Mouse (Mus musculus): ENCODE measurements around the gene Prpf3. TPM values are rescaled to one million over a fixed set of nuclear protein-coding genes. Genes with fewer than 3 reads are reported as not detected.

Gene Prpf3
- polyA plus RNA-seq, 1 experiment from 2014 or later = 40.0 TPM

DNA sequence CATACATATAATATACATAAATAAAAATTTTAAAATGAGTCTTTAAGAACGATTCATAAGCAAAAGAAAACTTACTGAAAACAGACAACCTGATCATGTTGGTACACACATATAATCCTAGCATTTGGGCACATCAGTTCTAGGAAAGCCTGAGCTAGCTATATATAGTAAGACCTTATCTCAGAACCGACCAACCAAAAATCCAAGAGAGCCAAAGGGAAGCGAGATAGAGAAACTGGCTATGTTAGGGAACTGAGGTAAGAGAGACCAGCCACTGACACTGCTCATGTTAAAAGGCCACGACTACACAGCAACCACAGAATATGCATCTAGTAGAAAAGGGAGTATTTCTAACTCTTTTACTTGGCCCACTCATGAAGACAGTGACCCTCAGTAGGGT, 5.1 kb downstream of the Prpf3 start:
- Histone ChIP-seq H3K4me1 (peaks cover 9% of the 10 kb centered on the region), H3K27ac (no peak overlapping the region), H3K4me2 (no peak overlapping the region), H3K27me3 (replicated peaks) (no peaks in the 10 kb centered on the region), H3K36me3 (replicated peaks) (peaks cover 69% of the 10 kb centered on the region), H3K4me3 (no peak overlapping the region), H3K9ac (no peak overlapping the region), H3K9me3 (no peaks in the 10 kb centered on the region)
- WGBS = 88% methylated on average over 4 of the region's 4 CpGs
- ATAC-seq (replicated peaks) = no peak

DNA sequence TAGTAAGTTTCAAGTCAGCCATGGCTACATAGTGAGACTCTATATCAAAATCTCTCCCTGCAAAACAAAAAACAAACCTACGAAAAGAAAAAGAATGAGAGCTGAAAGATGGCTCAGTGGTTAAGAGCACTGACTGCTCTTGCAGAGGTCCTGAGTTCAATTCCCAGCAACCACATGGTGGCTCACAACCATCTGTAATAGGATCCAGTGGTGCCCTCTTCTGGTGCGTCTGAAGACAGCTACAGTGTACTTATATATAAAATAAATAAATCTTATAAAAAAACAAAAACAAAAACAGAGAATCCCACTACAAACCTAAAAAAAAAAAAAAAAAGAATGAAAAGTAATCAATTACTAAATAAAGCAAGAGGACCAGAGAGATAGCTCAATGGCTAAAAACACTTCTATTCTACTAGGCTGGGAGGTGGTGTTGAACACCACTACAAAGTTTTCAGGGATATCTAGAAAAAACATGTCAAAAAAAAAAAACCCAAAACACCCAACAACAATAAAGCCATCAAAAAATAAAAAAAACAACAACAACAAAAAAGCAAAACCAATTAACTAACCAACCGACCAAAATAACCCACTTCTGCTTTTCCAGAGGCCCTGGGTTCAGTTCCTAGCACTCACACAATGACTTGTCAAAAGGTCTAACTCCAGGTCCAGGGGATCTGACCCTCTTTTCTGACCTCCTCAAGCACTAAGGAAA, 13.0 kb downstream of the Prpf3 start:
- 92% methylated on average over 3 of the region's 3 CpGs for WGBS
- Histone ChIP-seq H3K27me3 (replicated peaks) (no peaks in the 10 kb centered on the region), H3K36me3 (replicated peaks) (peaks cover 79% of the 10 kb centered on the region), H3K4me1 (no peaks in the 10 kb centered on the region), H3K9me3 (no peaks in the 10 kb centered on the region), H3K9ac (no peak overlapping the region), H3K27ac (no peak overlapping the region), H3K4me3 (no peak overlapping the region), H3K4me2 (no peak overlapping the region)
- ATAC-seq (replicated peaks) = no peak

DNA sequence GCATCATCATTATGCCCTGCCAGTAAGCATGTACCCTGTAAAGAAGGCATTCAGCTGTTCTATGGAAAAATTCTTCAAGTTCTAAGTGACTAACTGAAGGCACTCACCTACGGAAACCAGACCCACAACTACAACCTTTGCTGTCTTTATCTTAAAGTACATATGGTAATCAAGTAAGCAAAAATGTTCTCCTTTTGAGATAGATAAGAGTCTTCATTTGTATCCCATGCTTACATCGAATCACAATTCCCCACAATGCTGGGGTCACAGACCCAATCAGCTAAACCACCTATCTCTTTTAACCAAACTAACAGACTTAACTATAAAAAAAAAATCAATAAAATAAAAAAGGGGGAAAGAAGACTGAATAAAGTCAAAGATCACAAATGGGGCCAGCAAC, 16.4 kb downstream of the Prpf3 start:
- H3K4me2 ChIP-seq = no peak overlapping the region
- H3K27me3 ChIP-seq (replicated peaks) = no peaks in the 10 kb centered on the region
- peaks cover 70% of the 10 kb centered on the region for H3K36me3 ChIP-seq (replicated peaks)
- no peak overlapping the region for H3K27ac ChIP-seq
- H3K9me3 ChIP-seq = no peaks in the 10 kb centered on the region
- H3K4me1 ChIP-seq = no peaks in the 10 kb centered on the region
- ATAC-seq (replicated peaks) = no peak
- WGBS = over 99% methylated on average over 2 of the region's 2 CpGs
- H3K4me3 ChIP-seq = no peak overlapping the region
- H3K9ac ChIP-seq = no peak overlapping the region

DNA sequence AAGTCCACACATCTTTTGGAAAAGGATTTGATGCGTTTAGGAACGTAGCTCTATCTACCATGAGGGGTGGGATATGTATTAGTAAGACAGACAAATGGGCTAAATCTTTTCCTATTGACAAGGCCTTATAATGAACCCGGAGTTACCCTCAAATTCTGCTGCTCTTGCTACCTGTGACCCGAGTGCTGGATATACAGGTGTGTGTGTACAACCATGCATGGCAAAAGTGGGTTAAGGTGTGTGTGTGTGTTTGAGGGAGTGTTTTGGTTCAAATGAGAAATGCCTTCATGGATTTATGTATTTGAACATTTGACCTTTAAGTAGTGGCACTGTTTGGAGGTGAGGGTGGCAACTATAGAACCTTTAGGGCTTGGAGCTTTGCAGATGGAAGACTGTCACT, 26.6 kb downstream of the Prpf3 start:
- H3K4me3 ChIP-seq = no peak overlapping the region
- H3K9me3 ChIP-seq = no peaks in the 10 kb centered on the region
- no peak overlapping the region for H3K4me2 ChIP-seq
- no peaks in the 10 kb centered on the region for H3K27me3 ChIP-seq (replicated peaks)
- H3K4me1 ChIP-seq = no peaks in the 10 kb centered on the region
- ATAC-seq (replicated peaks) = no peak
- H3K36me3 ChIP-seq (replicated peaks) = peaks cover 52% of the 10 kb centered on the region
- 99% methylated on average over 4 of the region's 4 CpGs for WGBS
- no peak overlapping the region for H3K27ac ChIP-seq
- H3K9ac ChIP-seq = no peak overlapping the region

DNA sequence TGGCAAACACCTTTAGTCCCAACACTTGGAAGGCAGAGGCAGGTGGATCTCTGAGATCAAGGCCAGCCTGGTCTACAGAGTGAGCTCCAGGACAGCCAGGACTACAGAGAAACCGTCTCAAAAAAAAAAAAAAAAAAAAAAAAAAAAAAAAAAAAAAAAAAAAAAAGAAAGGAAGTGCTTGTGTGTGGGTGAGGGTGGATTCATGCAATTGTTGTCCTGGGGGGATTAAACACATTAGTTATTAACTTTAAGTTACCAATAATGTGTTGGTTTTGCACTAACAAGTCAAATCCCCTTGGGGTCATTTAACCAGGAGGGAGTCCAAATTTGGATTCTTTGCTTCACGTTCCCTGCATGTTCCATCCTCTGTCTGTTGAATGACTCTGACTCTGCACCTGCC, 29.4 kb downstream of the Prpf3 start:
- Histone ChIP-seq H3K27ac (no peak overlapping the region), H3K27me3 (replicated peaks) (no peaks in the 10 kb centered on the region), H3K4me2 (no peak overlapping the region), H3K9ac (no peak overlapping the region), H3K4me3 (no peak overlapping the region), H3K9me3 (no peaks in the 10 kb centered on the region), H3K4me1 (peaks cover under 1% of the 10 kb centered on the region; the same call in 1 of the 2 replicates), H3K36me3 (replicated peaks) (peaks cover 28% of the 10 kb centered on the region)
- ATAC-seq (replicated peaks) = no peak
- WGBS = 57% methylated on average over 2 of the region's 2 CpGs

DNA sequence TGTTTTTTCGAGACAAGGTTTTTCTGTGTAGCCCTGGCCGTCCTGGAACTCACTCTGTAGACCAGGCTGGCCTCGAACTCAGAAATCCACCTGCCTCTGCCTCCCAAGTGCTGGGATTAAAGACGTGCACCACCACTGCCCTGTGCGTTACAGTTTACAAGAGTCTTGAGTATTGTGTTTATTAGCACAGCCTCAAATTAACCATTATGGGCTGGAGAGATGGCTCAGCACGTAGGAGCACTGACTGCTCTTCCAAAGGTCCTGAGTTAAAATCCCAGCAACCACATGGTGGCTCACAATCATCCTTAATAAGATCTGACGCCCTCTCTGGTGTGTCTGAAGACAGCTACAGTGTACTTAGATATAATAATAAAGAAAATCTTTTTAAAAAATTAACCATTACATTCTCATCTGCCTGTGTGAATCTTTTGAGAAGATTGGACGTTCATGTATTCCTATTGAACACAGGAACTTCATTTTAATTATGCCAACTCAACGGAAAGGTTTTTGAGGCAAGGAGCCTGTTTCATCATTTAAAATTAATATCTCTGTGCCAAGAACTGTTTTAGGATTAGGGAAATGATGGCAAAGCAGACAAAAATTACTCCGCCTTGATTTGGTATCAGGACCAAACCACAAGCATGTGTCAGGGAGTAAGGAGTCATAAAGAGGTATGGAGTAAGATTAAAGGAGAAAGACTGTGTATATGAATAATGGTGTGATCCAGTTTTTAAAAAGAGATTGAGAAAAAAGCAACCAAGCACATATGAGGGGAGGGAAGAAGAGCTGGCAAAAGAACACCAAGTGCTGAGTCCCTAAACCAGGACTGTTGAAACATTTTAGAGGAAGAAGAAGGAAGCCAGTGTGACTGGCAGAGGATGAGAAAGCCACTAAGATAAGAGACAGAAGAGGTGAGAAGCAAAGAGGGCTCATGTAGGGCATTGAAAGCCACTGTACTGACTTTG, 35.4 kb downstream of the Prpf3 start:
- Histone ChIP-seq H3K4me3 (peak overlapping the region; percentile 90), H3K27ac (peak overlapping the region; percentile 100), H3K4me2 (peak overlapping the region; percentile 63), H3K4me1 (peaks cover 32% of the 10 kb centered on the region), H3K9me3 (no peaks in the 10 kb centered on the region), H3K27me3 (replicated peaks) (no peaks in the 10 kb centered on the region), H3K9ac (peak overlapping the region; percentile 79), H3K36me3 (replicated peaks) (no peaks in the 10 kb centered on the region)
- WGBS = 37% methylated on average over 10 of the region's 10 CpGs
- peak; percentile 12 for ATAC-seq (replicated peaks)

DNA sequence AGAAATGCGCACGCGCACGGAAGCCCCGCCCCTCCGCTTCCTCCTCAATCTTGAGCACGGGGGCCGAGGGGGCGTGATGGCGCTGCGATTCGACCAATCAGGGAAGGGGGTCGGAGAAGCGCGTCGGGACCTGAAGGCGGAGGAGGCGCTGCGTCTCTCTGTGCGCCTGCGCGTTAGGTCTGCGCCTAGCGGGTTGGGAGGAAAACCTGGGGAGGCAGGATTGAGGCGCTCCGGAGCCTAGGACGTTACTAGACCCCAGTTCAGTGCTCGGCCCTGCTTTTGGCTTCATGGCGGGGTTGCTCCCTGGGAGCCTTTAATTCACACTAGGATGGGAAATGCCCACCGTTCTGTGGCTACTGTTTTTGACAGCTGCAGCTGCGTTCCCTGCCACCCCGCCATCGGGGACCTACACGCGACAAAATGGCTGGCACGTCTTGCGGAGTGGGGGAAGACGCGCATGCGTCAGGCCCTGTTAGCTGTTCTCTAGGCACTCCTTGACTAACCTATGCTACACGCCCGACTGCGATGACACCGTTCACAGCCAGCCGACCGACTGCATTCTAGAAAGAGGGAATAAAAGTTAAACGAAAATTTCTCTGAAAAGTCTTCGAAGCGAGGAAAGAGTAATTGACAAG, 36.2 kb downstream of the Prpf3 start:
- Histone ChIP-seq H3K27me3 (replicated peaks) (no peaks in the 10 kb centered on the region), H3K27ac (peak overlapping the region; percentile 100), H3K9ac (peak overlapping the region; percentile 79), H3K4me3 (peak overlapping the region; percentile 90), H3K4me2 (peak overlapping the region; percentile 63), H3K4me1 (peaks cover 34% of the 10 kb centered on the region), H3K36me3 (replicated peaks) (no peaks in the 10 kb centered on the region), H3K9me3 (no peaks in the 10 kb centered on the region)
- under 1% methylated on average over 49 of the region's 49 CpGs for WGBS
- ATAC-seq (replicated peaks) = peak; percentile 97

DNA sequence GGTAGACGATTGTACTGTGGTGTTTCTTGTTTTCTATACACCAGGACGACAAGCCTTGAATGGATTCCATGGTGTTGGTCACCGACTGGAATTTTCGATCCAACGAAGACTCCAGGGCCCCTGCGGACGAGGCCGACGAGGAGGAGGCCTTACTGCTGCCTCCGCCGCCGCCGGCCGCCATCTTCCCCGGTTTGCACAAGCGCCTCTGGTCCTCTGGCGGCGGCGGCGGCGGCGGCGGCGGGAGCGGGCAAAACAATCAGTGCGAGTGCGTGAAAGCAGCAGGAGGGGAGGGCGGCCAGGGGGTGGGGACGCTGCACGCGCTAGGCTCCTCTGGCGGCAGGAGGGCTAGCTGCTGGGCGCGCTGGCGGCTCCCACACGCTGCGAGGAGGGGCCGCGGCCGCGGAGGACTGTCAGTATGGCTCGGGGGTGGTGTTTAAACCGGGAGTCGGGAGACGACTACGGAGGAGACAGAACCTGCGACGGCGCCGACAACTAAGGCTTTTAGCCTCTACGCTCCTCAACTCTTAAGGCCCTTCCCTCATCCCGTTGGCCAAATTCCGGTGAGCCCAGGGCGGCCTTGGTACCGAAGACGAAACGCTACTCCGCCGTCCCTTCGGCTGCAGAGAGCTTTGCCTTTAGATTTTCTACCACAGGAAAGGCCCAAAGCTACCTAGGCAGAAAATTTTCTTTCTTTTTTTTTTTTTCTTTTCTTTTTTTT, 37.0 kb downstream of the Prpf3 start, which contains the start of gene Rprd2:
Gene Rprd2, minus strand, starts transcription at position 293 of the 718 bp plus-strand sequence.
- peak within 1 kb of the TSS; percentile 90 for H3K4me3 ChIP-seq
- no peaks in the 10 kb centered on the region for H3K9me3 ChIP-seq
- H3K36me3 ChIP-seq (replicated peaks) = no peaks in the 10 kb centered on the region
- H3K4me2 ChIP-seq = peak within 1 kb of the TSS; percentile 63
- WGBS = under 1% methylated on average over 60 of the region's 60 CpGs
- H3K27ac ChIP-seq = peak within 1 kb of the TSS; percentile 100
- peak; percentile 67 for ATAC-seq (replicated peaks)
- no peaks in the 10 kb centered on the region for H3K27me3 ChIP-seq (replicated peaks)
- H3K4me1 ChIP-seq = peaks cover 34% of the 10 kb centered on the region
- H3K9ac ChIP-seq = peak within 1 kb of the TSS; percentile 90

DNA sequence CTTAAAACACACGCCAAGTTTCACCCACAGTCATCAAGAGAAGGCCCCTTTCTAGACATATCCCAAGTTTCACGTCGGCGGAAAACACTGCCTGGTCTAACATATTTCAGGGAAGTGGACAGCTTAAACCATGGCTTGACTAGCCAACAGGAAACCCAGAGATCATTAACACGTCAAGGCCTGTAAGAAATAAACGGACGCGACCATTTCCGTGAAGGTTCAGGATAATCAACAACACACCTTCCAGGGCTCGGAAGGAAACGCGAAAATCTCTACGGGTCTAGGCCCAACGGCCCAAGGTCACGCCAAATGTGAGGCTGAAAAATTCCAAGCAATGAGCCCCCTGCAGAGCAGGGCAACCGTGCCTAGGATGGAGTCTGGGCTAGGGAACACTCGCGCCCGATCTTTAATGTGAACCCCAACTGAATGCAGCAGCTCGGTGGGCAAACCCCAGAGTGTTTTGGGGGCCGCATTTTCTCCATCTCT, 37.6 kb downstream of the Prpf3 start:
- Histone ChIP-seq H3K9me3 (no peaks in the 10 kb centered on the region), H3K4me1 (peaks cover 34% of the 10 kb centered on the region), H3K27me3 (replicated peaks) (no peaks in the 10 kb centered on the region), H3K9ac (peak overlapping the region; percentile 90), H3K4me2 (peak overlapping the region; percentile 63), H3K4me3 (peak overlapping the region; percentile 90), H3K27ac (peak overlapping the region; percentile 100), H3K36me3 (replicated peaks) (no peaks in the 10 kb centered on the region)
- under 1% methylated on average over 21 of the region's 21 CpGs for WGBS
- ATAC-seq (replicated peaks) = peak; percentile 4

DNA sequence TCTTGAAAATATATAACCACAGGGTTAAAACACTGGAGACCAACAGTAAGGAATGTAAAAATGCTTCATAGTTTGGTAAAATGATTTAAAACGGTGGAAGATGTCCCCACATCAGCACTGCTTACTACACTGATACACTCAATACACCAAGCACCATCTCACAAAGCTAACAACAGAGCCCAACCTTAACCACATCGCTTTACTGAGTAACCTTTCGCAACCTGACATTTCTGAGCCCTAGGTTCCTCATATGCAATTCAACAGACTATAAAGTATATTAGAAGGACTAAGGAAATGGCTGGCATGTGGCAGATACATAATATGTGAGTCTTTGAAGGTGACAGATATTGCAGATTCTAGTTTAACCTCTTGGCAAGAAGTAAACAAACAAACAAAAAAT, 39.0 kb downstream of the Prpf3 start:
- Histone ChIP-seq H3K27ac (no peak overlapping the region), H3K4me1 (peaks cover 34% of the 10 kb centered on the region), H3K36me3 (replicated peaks) (no peaks in the 10 kb centered on the region), H3K4me3 (peak overlapping the region; percentile 8; the same call in 1 of the 2 replicates), H3K9ac (no peak overlapping the region), H3K4me2 (peak overlapping the region; percentile 63), H3K9me3 (no peaks in the 10 kb centered on the region), H3K27me3 (replicated peaks) (no peaks in the 10 kb centered on the region)
- WGBS = 91% methylated on average over 3 of the region's 3 CpGs
- ATAC-seq (replicated peaks) = no peak

DNA sequence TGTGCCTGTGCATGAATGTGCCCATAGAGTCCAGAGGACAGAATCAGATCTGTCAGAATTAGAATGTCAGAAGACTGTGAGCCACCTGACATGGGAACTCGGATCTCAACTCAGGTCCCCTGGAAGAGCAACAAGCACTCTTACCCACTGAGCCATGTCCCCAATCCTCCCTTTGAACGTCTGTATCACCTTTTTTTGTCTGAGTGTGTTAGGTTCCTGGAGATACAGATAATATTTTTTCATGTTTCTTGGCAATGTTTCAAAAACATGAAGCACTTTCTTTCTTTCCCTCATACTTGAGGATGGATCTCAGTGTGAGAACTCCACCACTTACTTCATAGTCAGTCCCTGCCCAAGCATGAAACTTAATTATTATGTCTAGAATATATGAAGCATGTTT, 47.3 kb downstream of the Prpf3 start:
- no peak overlapping the region for H3K4me3 ChIP-seq
- H3K27me3 ChIP-seq (replicated peaks) = no peaks in the 10 kb centered on the region
- no peaks in the 10 kb centered on the region for H3K9me3 ChIP-seq
- no peak overlapping the region for H3K4me2 ChIP-seq
- WGBS = 67% methylated on average over 2 of the region's 2 CpGs
- H3K27ac ChIP-seq = no peak overlapping the region
- H3K9ac ChIP-seq = no peak overlapping the region
- ATAC-seq (replicated peaks) = no peak
- H3K4me1 ChIP-seq = no peaks in the 10 kb centered on the region
- 0 out of 2 replicates have a peak, but pooled peaks cover 6% of the 10 kb centered on the region for H3K36me3 ChIP-seq (replicated peaks)

Measured in midbrain, embryonic 15.5 days (tissue).